Mouse (Mus musculus) heart, embryonic 13.5 days (tissue): ENCODE measurements around the gene Abhd4. TPM values are rescaled to one million over a fixed set of nuclear protein-coding genes. Genes with fewer than 3 reads are reported as not detected.

Experiments used
- ATAC-seq: fragments of 200-750 bp; cut with Nextera tagmentation; 2 replicates; pipeline ENCODE4 v1.8.0; 2017; ENCODE audit warnings: moderate TSS enrichment; ENCODE audit not compliant: insufficient number of reproducible peaks, low FRiP score, low TSS enrichment; ENCODE audit errors: extremely low read depth
- H3K27ac ChIP-seq: fragments of 300-500 bp; sonication (generic); replicated peaks from 2 replicates; pipeline ENCODE4 v1.5.1; 2015; ENCODE audit warnings: moderate library complexity, mild to moderate bottlenecking, inconsistent platforms
- H3K27me3 ChIP-seq: fragments of 300-500 bp; sonication (generic); replicated peaks from 2 replicates; pipeline ENCODE4 v1.6.1; 2015; ENCODE audit warnings: mild to moderate bottlenecking, inconsistent platforms
- H3K36me3 ChIP-seq: fragments of 300-500 bp; sonication (generic); 2 replicates; pipeline ENCODE4 v1.6.1; 2015; ENCODE audit warnings: mild to moderate bottlenecking, inconsistent platforms
- H3K4me1 ChIP-seq: fragments of 300-500 bp; sonication (generic); 2 replicates; pipeline ENCODE4 v1.6.1; 2015; ENCODE audit warnings: inconsistent platforms
- H3K4me2 ChIP-seq: fragments of 300-500 bp; sonication (generic); 2 replicates; pipeline ENCODE4 v1.6.1; 2015; ENCODE audit warnings: inconsistent platforms, mild to moderate bottlenecking, moderate library complexity
- H3K4me3 ChIP-seq: fragments of 300-500 bp; sonication (generic); 2 replicates; pipeline ENCODE4 v1.5.1; 2015; ENCODE audit warnings: moderate library complexity, mild to moderate bottlenecking, inconsistent platforms
- H3K9ac ChIP-seq: fragments of 300-500 bp; sonication (generic); 2 replicates; pipeline ENCODE4 v1.6.1; 2015; ENCODE audit warnings: inconsistent platforms, mild to moderate bottlenecking, moderate library complexity
- H3K9me3 ChIP-seq: fragments of 300-500 bp; sonication (generic); 2 replicates; pipeline ENCODE4 v1.6.1; 2016; ENCODE audit warnings: inconsistent platforms
- WGBS: fragments of 180-500 bp; shearing (Covaris S2); methylation state at CpG from one replicate; pipeline ENCODE4 v1.1.7; 2015; ENCODE audit warnings: mixed read lengths; 5-methylcytosine and 5-hydroxymethylcytosine counted together
- polyA plus RNA-seq: library from polyadenylated mRNA; unstranded; fragments of >200 nt; fragmentation: Nextera tagmentation; extraction: Ambion mirVana; gene quantifications from 2 replicates; pipeline ENCODE4 v1.2.1, GENCODE M21; 2015

The Abhd4 gene
- polyA plus RNA-seq = 85.8 and 87.0 TPM in 2 replicates

- Histone ChIP-seq H3K27ac (peak within 1 kb of the TSS; percentile 92), H3K4me3 (peak within 1 kb of the TSS; percentile 85), H3K9ac (peak within 1 kb of the TSS; percentile 91), H3K4me2 (peak within 1 kb of the TSS; percentile 79), H3K4me1 (peaks cover 54% of the 10 kb centered on the region), H3K9me3 (no peaks in the 10 kb centered on the region), H3K27me3 (no peaks in the 10 kb centered on the region), H3K36me3 (peaks cover 17% of the 10 kb centered on the region)
- ATAC-seq = peak; percentile 96
- under 1% methylated on average over 39 of the region's 39 CpGs for WGBS
Measured at GRCm38 (mm10) chr14:54253741-54254291, at the start of gene Abhd4, which contains the start of gene Dad1. Gene Abhd4 (plus strand): TSS chr14:54254188. Gene Dad1 (minus strand): TSS chr14:54254104.

GRCm38 (mm10) chr14:54204311-54204710 lies 49.7 kb upstream of the Abhd4 start:
- H3K4me1 ChIP-seq = peaks cover 47% of the 10 kb centered on the region

GRCm38 (mm10) chr14:54204786-54205185 lies 49.2 kb upstream of the Abhd4 start:
- Histone ChIP-seq H3K36me3 (no peaks in the 10 kb centered on the region), H3K27me3 (no peaks in the 10 kb centered on the region), H3K9me3 (no peaks in the 10 kb centered on the region), H3K9ac (no peak overlapping the region), H3K4me3 (no peak overlapping the region), H3K27ac (no peak overlapping the region), H3K4me2 (no peak overlapping the region), H3K4me1 (peaks cover 47% of the 10 kb centered on the region)
- no peak for ATAC-seq
- WGBS = 75% methylated on average over 4 of the region's 4 CpGs

More at GRCm38 (mm10) chr14:54204311-54204710, 49.7 kb upstream of the Abhd4 start:
- H3K27me3 ChIP-seq = no peaks in the 10 kb centered on the region
- H3K4me2 ChIP-seq = no peak overlapping the region
- no peaks in the 10 kb centered on the region for H3K36me3 ChIP-seq
- no peaks in the 10 kb centered on the region for H3K9me3 ChIP-seq
- H3K9ac ChIP-seq = no peak overlapping the region
- H3K4me3 ChIP-seq = no peak overlapping the region
- 25% methylated on average over 8 of the region's 8 CpGs for WGBS
- no peak overlapping the region for H3K27ac ChIP-seq
- no peak for ATAC-seq

DNA sequence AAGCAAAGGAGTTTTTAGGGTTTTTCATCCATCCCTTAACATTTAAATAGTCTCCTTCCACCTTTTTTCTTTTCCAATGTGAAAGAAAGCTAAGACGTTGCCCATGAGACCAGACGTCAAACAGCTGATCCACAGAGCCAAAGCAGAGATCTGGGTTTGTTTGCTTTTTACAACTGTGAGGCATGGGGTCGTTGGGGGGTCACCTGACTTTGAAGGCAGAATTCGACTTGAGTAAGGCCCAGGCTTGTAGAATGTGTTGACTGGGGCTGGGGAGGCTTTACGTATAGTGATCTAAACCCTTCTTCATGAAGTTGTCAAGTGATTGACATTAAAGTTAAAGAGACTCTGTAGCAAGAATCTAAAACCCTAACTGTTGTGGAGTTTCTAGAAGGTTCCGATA lies 48.1 kb upstream of the Abhd4 start:
- Histone ChIP-seq H3K9me3 (no peaks in the 10 kb centered on the region), H3K27ac (no peak overlapping the region), H3K27me3 (no peaks in the 10 kb centered on the region), H3K9ac (no peak overlapping the region), H3K36me3 (no peaks in the 10 kb centered on the region), H3K4me1 (peaks cover 47% of the 10 kb centered on the region), H3K4me3 (no peak overlapping the region), H3K4me2 (no peak overlapping the region)
- 51% methylated on average over 6 of the region's 6 CpGs for WGBS
- no peak for ATAC-seq

DNA sequence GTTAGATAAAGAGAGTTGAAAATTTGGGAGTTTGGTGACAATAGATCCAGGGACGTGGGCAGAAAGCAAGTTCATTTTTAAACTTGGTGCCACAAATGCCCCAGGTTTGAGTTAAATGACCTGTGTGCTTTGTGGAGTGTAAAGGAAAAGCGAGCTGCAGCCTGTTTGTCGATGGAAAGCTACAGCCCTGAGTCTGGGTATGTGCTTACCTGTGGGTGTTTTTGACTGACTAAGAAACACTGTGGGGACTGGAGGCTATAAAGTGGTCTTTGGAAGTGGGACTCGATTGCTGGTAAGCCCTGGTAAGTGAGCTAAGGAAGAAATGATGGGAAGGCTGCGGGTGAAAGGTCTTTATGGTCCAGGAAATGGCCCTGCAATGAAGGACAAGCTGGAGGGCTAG lies 47.7 kb upstream of the Abhd4 start:
- H3K4me1 ChIP-seq = peaks cover 47% of the 10 kb centered on the region
- H3K9ac ChIP-seq = no peak overlapping the region
- H3K4me2 ChIP-seq = no peak overlapping the region
- H3K36me3 ChIP-seq = no peaks in the 10 kb centered on the region
- ATAC-seq = no peak
- 77% methylated on average over 5 of the region's 5 CpGs for WGBS
- H3K27me3 ChIP-seq = no peaks in the 10 kb centered on the region
- H3K4me3 ChIP-seq = no peak overlapping the region
- H3K9me3 ChIP-seq = no peaks in the 10 kb centered on the region
- peak overlapping the region; percentile 39; the same call in 1 of the 2 replicates for H3K27ac ChIP-seq

DNA sequence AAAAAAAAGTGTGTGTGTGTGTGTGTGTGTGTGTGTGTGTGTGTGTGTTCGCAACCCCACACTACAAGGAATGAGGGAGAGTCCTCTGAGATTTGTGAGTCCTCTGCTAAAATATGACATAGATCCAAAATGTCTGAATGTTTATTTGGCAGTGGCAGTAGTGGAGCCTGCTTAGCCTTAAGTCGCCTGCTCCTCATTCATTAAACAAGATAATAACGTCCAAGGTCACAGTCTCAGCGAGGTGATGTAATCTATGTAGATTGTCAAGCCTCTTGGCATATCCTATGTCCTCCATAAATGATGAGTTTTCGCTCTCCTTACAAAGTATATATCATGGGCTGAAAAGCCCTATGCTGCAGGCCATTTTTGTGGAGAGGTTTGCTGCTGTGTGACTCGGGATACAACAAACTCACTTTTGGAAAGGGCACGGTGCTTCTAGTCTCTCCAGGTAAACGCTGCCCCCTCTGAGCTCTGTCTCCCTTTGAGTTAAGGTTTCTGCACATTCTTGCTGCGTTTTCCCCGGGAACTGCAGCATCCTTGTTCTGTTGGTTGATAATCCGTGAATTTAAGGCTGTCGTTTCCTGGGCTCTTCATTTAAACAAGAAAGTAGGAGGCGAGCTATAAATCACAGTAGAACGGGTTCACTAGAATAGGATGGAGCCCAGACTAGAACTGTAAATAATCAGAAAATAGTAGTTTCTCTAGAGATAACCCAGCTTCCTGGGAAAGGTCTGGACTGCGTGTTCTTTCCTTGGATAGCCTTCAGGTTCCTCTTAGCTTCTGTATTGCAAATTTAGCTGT lies 47.0 kb upstream of the Abhd4 start:
- 47% methylated on average over 15 of the region's 15 CpGs for WGBS
- Histone ChIP-seq H3K27ac (peak overlapping the region; percentile 58), H3K4me1 (peaks cover 47% of the 10 kb centered on the region), H3K4me2 (no peak overlapping the region), H3K4me3 (no peak overlapping the region), H3K9me3 (no peaks in the 10 kb centered on the region), H3K27me3 (no peaks in the 10 kb centered on the region), H3K36me3 (no peaks in the 10 kb centered on the region), H3K9ac (no peak overlapping the region)
- ATAC-seq = no peak

- no peak for ATAC-seq
Measured at GRCm38 (mm10) chr14:54207924-54208323, 46.1 kb upstream of the Abhd4 start.

DNA sequence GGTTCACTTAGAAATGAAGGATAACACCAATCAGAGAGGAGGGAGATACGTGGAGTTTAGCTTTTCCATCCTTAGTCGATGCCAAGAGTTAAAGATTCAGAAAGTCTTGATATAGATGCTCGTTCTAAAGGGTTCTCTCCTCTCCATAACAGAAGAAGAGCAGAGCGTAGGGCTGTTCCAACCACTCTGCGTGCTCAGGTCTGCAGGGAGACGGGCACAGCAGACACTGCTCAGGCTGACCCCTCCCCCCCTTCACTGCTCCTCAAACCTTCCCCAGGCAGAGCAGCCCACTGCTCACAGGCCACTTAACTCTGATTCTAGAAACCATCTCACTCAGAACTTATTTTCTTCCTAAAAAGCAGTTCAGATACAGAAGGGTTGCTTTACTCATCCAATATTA lies 45.2 kb upstream of the Abhd4 start:
- no peaks in the 10 kb centered on the region for H3K9me3 ChIP-seq
- H3K4me2 ChIP-seq = no peak overlapping the region
- no peaks in the 10 kb centered on the region for H3K27me3 ChIP-seq
- H3K4me3 ChIP-seq = no peak overlapping the region
- whole genome bisulfite sequencing = 57% methylated on average over 6 of the region's 6 CpGs
- H3K27ac ChIP-seq = no peak overlapping the region
- peaks cover 45% of the 10 kb centered on the region for H3K4me1 ChIP-seq
- ATAC-seq = no peak
- no peak overlapping the region for H3K9ac ChIP-seq
- H3K36me3 ChIP-seq = no peaks in the 10 kb centered on the region

More at GRCm38 (mm10) chr14:54207924-54208323, 46.1 kb upstream of the Abhd4 start:
- Histone ChIP-seq H3K4me2 (no peak overlapping the region), H3K27me3 (no peaks in the 10 kb centered on the region), H3K9me3 (no peaks in the 10 kb centered on the region), H3K9ac (no peak overlapping the region), H3K4me3 (no peak overlapping the region), H3K4me1 (peaks cover 47% of the 10 kb centered on the region), H3K27ac (peak overlapping the region; percentile 58), H3K36me3 (no peaks in the 10 kb centered on the region)
- 39% methylated on average over 5 of the region's 5 CpGs for WGBS

DNA sequence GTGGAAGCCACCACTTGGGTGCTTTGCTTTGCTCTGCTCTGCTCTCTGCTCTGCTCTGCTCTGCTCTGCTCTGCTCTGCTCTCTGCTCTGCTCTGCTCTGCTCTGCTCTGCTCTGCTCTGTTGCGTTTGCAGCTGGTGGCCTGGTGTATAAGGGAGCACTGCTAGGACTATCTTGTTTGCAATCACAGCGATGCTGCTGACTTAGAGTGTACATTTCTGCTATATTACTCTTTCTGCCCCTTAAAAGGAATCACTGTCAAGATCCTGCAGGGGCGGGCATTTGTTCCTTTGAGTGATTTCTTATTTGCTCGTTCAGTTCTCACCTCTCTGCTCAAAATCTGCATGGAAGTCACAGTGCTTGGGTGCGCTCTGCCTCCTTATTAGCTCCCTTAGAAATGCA lies 44.1 kb upstream of the Abhd4 start:
- 80% methylated on average over 5 of the region's 5 CpGs for WGBS
- ATAC-seq = no peak
- H3K9ac ChIP-seq = no peak overlapping the region
- H3K4me3 ChIP-seq = no peak overlapping the region
- no peaks in the 10 kb centered on the region for H3K27me3 ChIP-seq
- no peak overlapping the region for H3K27ac ChIP-seq
- no peak overlapping the region for H3K4me2 ChIP-seq
- peaks cover 39% of the 10 kb centered on the region for H3K4me1 ChIP-seq
- no peaks in the 10 kb centered on the region for H3K36me3 ChIP-seq
- H3K9me3 ChIP-seq = no peaks in the 10 kb centered on the region

GRCm38 (mm10) chr14:54210401-54210800 lies 43.6 kb upstream of the Abhd4 start:
- Histone ChIP-seq H3K9me3 (no peaks in the 10 kb centered on the region), H3K4me2 (no peak overlapping the region), H3K4me3 (no peak overlapping the region), H3K9ac (no peak overlapping the region), H3K4me1 (peaks cover 43% of the 10 kb centered on the region), H3K27ac (no peak overlapping the region), H3K36me3 (no peaks in the 10 kb centered on the region), H3K27me3 (no peaks in the 10 kb centered on the region)
- no peak for ATAC-seq
- 91% methylated on average over 2 of the region's 2 CpGs for WGBS

DNA sequence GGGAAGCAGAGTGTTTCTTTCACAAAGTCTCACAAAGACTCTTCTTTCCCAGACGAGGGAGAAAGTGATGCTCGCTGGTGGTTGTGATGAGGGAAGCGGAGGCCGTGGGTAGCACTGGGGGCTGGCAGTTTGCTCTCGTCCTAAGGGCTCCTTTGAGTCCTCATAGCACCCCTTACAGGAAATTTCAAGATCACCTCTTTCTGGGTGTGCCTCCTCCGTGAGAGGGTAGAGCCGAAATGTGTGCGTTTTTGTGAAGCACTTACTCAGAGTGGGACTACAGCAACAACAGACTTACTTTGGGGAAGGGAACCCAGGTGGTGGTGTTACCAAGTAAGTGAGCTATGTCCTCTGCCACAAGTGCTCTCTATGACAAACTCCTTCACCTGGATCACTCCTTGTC lies 42.8 kb upstream of the Abhd4 start:
- no peak overlapping the region for H3K4me3 ChIP-seq
- peaks cover 43% of the 10 kb centered on the region for H3K4me1 ChIP-seq
- no peaks in the 10 kb centered on the region for H3K36me3 ChIP-seq
- no peaks in the 10 kb centered on the region for H3K27me3 ChIP-seq
- H3K9me3 ChIP-seq = no peaks in the 10 kb centered on the region
- no peak overlapping the region for H3K4me2 ChIP-seq
- ATAC-seq = no peak
- no peak overlapping the region for H3K27ac ChIP-seq
- H3K9ac ChIP-seq = no peak overlapping the region
- WGBS = 85% methylated on average over 8 of the region's 8 CpGs

GRCm38 (mm10) chr14:54211755-54212154 lies 42.2 kb upstream of the Abhd4 start:
- no peaks in the 10 kb centered on the region for H3K9me3 ChIP-seq
- H3K4me1 ChIP-seq = peaks cover 38% of the 10 kb centered on the region
- no peaks in the 10 kb centered on the region for H3K27me3 ChIP-seq
- 84% methylated on average over 5 of the region's 5 CpGs for WGBS
- no peaks in the 10 kb centered on the region for H3K36me3 ChIP-seq
- no peak overlapping the region for H3K9ac ChIP-seq
- no peak overlapping the region for H3K27ac ChIP-seq
- ATAC-seq = no peak
- no peak overlapping the region for H3K4me3 ChIP-seq
- no peak overlapping the region for H3K4me2 ChIP-seq
